Comparison of ENCODE assay signal across 11 mouse cellular contexts in genomic region chr7:132338350-132338749, GRCm38 (mm10). TPM values are rescaled to one million over a fixed set of nuclear protein-coding genes. Genes with fewer than 3 reads are reported as not detected.
DNase-seq lines count a peak whose midpoint lies in the region; ATAC-seq and TF ChIP-seq lines count a peak whose summit lies in the region.
"Had no signal": no experiment of that assay in that cellular context is flagged by ENCODE, and none has a peak within 500 bp of the region (broad histone marks: within the 10 kb centered on the region; RNA-seq: fewer than 3 reads in every experiment).

No protein-coding gene starts in this region.

- H3K4me3 ChIP-seq in gastrocnemius, adult 2 months: no peak overlapping the region
- no peak overlapping the region for H3K4me3 ChIP-seq in intestine, postnatal 0 days (ENCODE audit: low read depth, low read length)
- H3K4me3 ChIP-seq in lung, postnatal 0 days (ENCODE audit: low read depth, low read length): no peak overlapping the region
- H3K4me3 ChIP-seq in forebrain, embryonic 13.5 days: no peak overlapping the region
- H3K4me3 ChIP-seq: midbrain, embryonic 12.5 days had no signal

- no peak for ATAC-seq in intestine, postnatal 0 days
- ATAC-seq in lung, postnatal 0 days: peak; percentile 67
- no peak for ATAC-seq in forebrain, embryonic 13.5 days

- no peak for DNase-seq in gastrocnemius, adult 2 months
- no peak for DNase-seq in gastrocnemius, postnatal 25 days
- DNase-seq in heart, adult 9 months (ENCODE audit: low spot score in 2 of 2): peak; percentile 51 to 70
- peak; percentile 74 for DNase-seq in lung, postnatal 0 days (ENCODE audit: low spot score)
- DNase-seq in cerebellum, adult 9-11 months: no peak
- DNase-seq in cerebellum, postnatal 4 days (ENCODE audit: low spot score in 2 of 2): no peak
- DNase-seq: cerebellum, postnatal 25 days had no signal

- no peak overlapping the region for H3K4me2 ChIP-seq in intestine, postnatal 0 days (replicated peaks; ENCODE audit: low read depth)
- H3K4me2 ChIP-seq in lung, postnatal 0 days (replicated peaks; ENCODE audit: low read depth, low read length): no peak overlapping the region
- no peak overlapping the region for H3K4me2 ChIP-seq in forebrain, embryonic 13.5 days
- H3K4me2 ChIP-seq: hindbrain, embryonic 14.5 days; midbrain, embryonic 12.5 days had no signal

- H3K9me3 ChIP-seq in intestine, postnatal 0 days (ENCODE audit: control insufficient read depth): no peaks in the 10 kb centered on the region
- no peaks in the 10 kb centered on the region for H3K9me3 ChIP-seq in lung, postnatal 0 days (ENCODE audit: low read length)
- H3K9me3 ChIP-seq in forebrain, embryonic 13.5 days (replicated peaks): no peaks in the 10 kb centered on the region
- H3K9me3 ChIP-seq: midbrain, embryonic 12.5 days had no signal

- intact Hi-C loops in gastrocnemius, adult 2 months (cut with DNase I): no loop called here

- 68% methylated on average over 6 of the region's 6 CpGs for WGBS in intestine, postnatal 0 days
- 52% methylated on average over 6 of the region's 6 CpGs for WGBS in lung, postnatal 0 days
- WGBS in forebrain, embryonic 13.5 days: 73% methylated on average over 6 of the region's 6 CpGs

- peak overlapping the region; percentile 71 for H3K27ac ChIP-seq in gastrocnemius, adult 2 months
- peak overlapping the region; percentile 3; the same call in 1 of the 2 replicates for H3K27ac ChIP-seq in intestine, postnatal 0 days (ENCODE audit: low read depth, low read length)
- peak overlapping the region; percentile 81 for H3K27ac ChIP-seq in lung, postnatal 0 days (ENCODE audit: low read length)
- no peak overlapping the region for H3K27ac ChIP-seq in forebrain, embryonic 13.5 days

- TF ChIP-seq EP300 in lung, postnatal 0 days (IDR thresholded peaks at IDR 0.05): peak; percentile 93

- H3K36me3 ChIP-seq in intestine, postnatal 0 days (ENCODE audit: control insufficient read depth, insufficient read depth): no peaks in the 10 kb centered on the region
- no peaks in the 10 kb centered on the region for H3K36me3 ChIP-seq in lung, postnatal 0 days (ENCODE audit: insufficient read depth, low read length)
- H3K36me3 ChIP-seq in forebrain, embryonic 13.5 days (ENCODE audit: poor library complexity, severe bottlenecking): no peaks in the 10 kb centered on the region
- H3K36me3 ChIP-seq: midbrain, embryonic 12.5 days had no signal

- H3K9ac ChIP-seq in intestine, postnatal 0 days (ENCODE audit: low read depth, low read length): no peak overlapping the region
- H3K9ac ChIP-seq in lung, postnatal 0 days (replicated peaks; ENCODE audit: low read depth): no peak overlapping the region
- no peak overlapping the region for H3K9ac ChIP-seq in forebrain, embryonic 13.5 days
- H3K9ac ChIP-seq: hindbrain, embryonic 14.5 days; midbrain, embryonic 12.5 days had no signal

- no peak for TF ChIP-seq CTCF in gastrocnemius, adult 2 months (IDR thresholded peaks at IDR 0.05)
- no peak for TF ChIP-seq CTCF in intestine, postnatal 0 days (IDR thresholded peaks at IDR 0.05; ENCODE audit: low read depth)
- peak; percentile 22 for TF ChIP-seq CTCF in lung, postnatal 0 days (IDR thresholded peaks at IDR 0.05)

- no peaks in the 10 kb centered on the region for H3K4me1 ChIP-seq in intestine, postnatal 0 days (replicated peaks; ENCODE audit: control insufficient read depth, insufficient read depth, low read length)
- peaks cover 22% of the 10 kb centered on the region for H3K4me1 ChIP-seq in lung, postnatal 0 days (ENCODE audit: insufficient read depth, low read depth, low read length)
- H3K4me1 ChIP-seq in forebrain, embryonic 13.5 days: peaks cover 23% of the 10 kb centered on the region

- H3K27me3 ChIP-seq in intestine, postnatal 0 days (replicated peaks; ENCODE audit: control insufficient read depth, insufficient read depth, low read length): no peaks in the 10 kb centered on the region
- no peaks in the 10 kb centered on the region for H3K27me3 ChIP-seq in lung, postnatal 0 days (replicated peaks; ENCODE audit: insufficient read depth, low read length)
- H3K27me3 ChIP-seq in forebrain, embryonic 13.5 days: no peaks in the 10 kb centered on the region

RNA-seq across cellular contexts. Expression of gene Chst15, which starts 21.3 kb away (rescaled TPM):
- 1 to 10 TPM; 2.6 to 3.0 TPM for total RNA-seq in gastrocnemius, adult 2 months (2021)
- total RNA-seq in gastrocnemius, postnatal 25 days (2021): 1 to 10 TPM; 2.7 to 4.5 TPM
- polyA plus RNA-seq in intestine, postnatal 0 days (2015; fragmentation: Nextera tagmentation; extraction: Ambion mirVana): 7.9 and 8.7 TPM in 2 replicates
- polyA plus RNA-seq in lung, postnatal 0 days (2015; fragmentation: Nextera tagmentation; extraction: Ambion mirVana): 13.1 and 14.1 TPM in 2 replicates
- polyA plus RNA-seq in forebrain, embryonic 13.5 days (2015; fragmentation: Nextera tagmentation; extraction: Ambion mirVana): 13.6 and 14.7 TPM in 2 replicates

Comparison
In these comparisons a context has a peak if more than half of its experiments do, and no peak if none do; other contexts are left out.
1. DNase-seq: peak in heart, adult 9 months (2 of 2) and lung, postnatal 0 days (single experiment); none in gastrocnemius, adult 2 months (single experiment), gastrocnemius, postnatal 25 days (single experiment), cerebellum, adult 9-11 months (single experiment) and cerebellum, postnatal 4 days (0 of 2).